Mouse (Mus musculus) small intestine, adult 2 months (tissue): Measurements from ENCODE around the gene Lsm8.

ENCODE experiments used
- CTCF ChIP-seq: fragments of 200-500 bp; IDR thresholded peaks from 2 replicates; pipeline ENCODE4 v1.5.1; 2012; ENCODE audit warnings: low read depth, mild to moderate bottlenecking, control low read depth, inconsistent platforms, low read length, moderate library complexity, mixed read lengths; ENCODE audit not compliant: insufficient replicate concordance, insufficient read length; ENCODE audit errors: extremely low read depth
- POLR2A ChIP-seq: fragments of 200-500 bp; IDR thresholded peaks from 2 replicates; pipeline ENCODE4 v1.6.1; 2012; ENCODE audit warnings: low read depth, mild to moderate bottlenecking, control low read depth, inconsistent platforms, low read length, moderate library complexity

GRCm38 (mm10) chr6:18820246-18820645, 28.1 kb upstream of the Lsm8 start:
- TF ChIP-seq CTCF (no peak), POLR2A (no peak)
